Mouse (Mus musculus) midbrain, embryonic 13.5 days (tissue): Measurements from ENCODE around the gene Palld. TPM values are rescaled to one million over a fixed set of nuclear protein-coding genes. Genes with fewer than 3 reads are reported as not detected.

Experiments
- ATAC-seq: fragments of 200-750 bp; cut with Nextera tagmentation; 2 replicates; pipeline ENCODE4 v1.8.0; 2017; ENCODE audit warnings: mild to moderate bottlenecking, moderate TSS enrichment, moderate library complexity
- H3K27ac ChIP-seq: fragments of 300-500 bp; sonication (generic); 2 replicates; pipeline ENCODE4 v1.5.1; 2015; ENCODE audit warnings: inconsistent platforms, mild to moderate bottlenecking, moderate library complexity
- H3K27me3 ChIP-seq: fragments of 300-500 bp; sonication (generic); 2 replicates; pipeline ENCODE4 v1.6.1; 2015; ENCODE audit warnings: mild to moderate bottlenecking, inconsistent platforms
- H3K36me3 ChIP-seq: fragments of 300-500 bp; sonication (generic); 2 replicates; pipeline ENCODE4 v1.6.1; 2015; ENCODE audit warnings: mild to moderate bottlenecking, inconsistent platforms
- H3K4me1 ChIP-seq: fragments of 300-500 bp; sonication (generic); replicated peaks from 2 replicates; pipeline ENCODE4 v1.6.1; 2015; ENCODE audit warnings: inconsistent platforms
- H3K4me2 ChIP-seq: fragments of 300-500 bp; sonication (generic); replicated peaks from 2 replicates; pipeline ENCODE4 v1.6.1; 2015; ENCODE audit warnings: moderate library complexity, mild to moderate bottlenecking, inconsistent platforms
- H3K4me3 ChIP-seq: fragments of 300-500 bp; sonication (generic); replicated peaks from 2 replicates; pipeline ENCODE4 v1.5.1; 2015; ENCODE audit warnings: mild to moderate bottlenecking, inconsistent platforms
- H3K9ac ChIP-seq: fragments of 300-500 bp; sonication (generic); replicated peaks from 2 replicates; pipeline ENCODE4 v1.6.1; 2015; ENCODE audit warnings: mild to moderate bottlenecking, inconsistent platforms
- H3K9me3 ChIP-seq: fragments of 300-500 bp; sonication (generic); 2 replicates; pipeline ENCODE4 v1.6.1; 2016; ENCODE audit warnings: mild to moderate bottlenecking, inconsistent platforms
- WGBS: fragments of 180-500 bp; shearing (Covaris S2); methylation state at CpG from one replicate; pipeline ENCODE4 v1.1.7; 2015; 5-methylcytosine and 5-hydroxymethylcytosine counted together
- polyA plus RNA-seq: library from polyadenylated mRNA; unstranded; fragments of >200 nt; fragmentation: Nextera tagmentation; extraction: Ambion mirVana; gene quantifications from 2 replicates; pipeline ENCODE4 v1.2.1, GENCODE M21; 2015

The Palld gene
- 26.9 and 27.6 TPM in 2 replicates for polyA plus RNA-seq

DNA sequence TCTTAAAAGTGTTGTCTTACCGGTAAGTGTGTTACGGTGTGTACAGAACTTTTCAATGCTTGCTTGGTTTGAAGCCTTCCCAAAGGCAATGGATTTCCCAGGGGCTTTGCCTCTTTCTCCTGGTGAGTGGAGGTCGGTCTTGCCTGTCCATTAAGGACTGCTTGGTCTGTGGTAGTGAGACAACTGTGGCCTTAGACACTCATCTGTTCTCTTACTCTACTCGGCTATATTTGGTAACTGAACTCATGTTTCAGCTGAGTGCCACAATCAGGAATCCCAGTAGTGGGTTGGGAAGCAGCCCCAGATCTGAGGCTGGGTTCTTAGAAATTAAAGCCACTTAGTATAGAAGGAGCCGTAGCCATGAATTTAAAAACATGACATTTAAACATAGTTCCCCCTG, at the start of gene Palld:
TSS of gene Palld (minus strand) at position 170 of the 400 bp plus-strand sequence.
- Histone ChIP-seq H3K4me2 (no peak within 1 kb of the TSS), H3K9ac (no peak within 1 kb of the TSS), H3K4me1 (0 out of 2 replicates have a peak, but pooled peaks cover 6% of the 10 kb centered on the region), H3K27ac (no peak within 1 kb of the TSS), H3K4me3 (no peak within 1 kb of the TSS), H3K27me3 (no peaks in the 10 kb centered on the region), H3K36me3 (no peaks in the 10 kb centered on the region), H3K9me3 (no peaks in the 10 kb centered on the region)
- ATAC-seq, result no peak
- 91% methylated on average over 5 of the region's 5 CpGs for WGBS

DNA sequence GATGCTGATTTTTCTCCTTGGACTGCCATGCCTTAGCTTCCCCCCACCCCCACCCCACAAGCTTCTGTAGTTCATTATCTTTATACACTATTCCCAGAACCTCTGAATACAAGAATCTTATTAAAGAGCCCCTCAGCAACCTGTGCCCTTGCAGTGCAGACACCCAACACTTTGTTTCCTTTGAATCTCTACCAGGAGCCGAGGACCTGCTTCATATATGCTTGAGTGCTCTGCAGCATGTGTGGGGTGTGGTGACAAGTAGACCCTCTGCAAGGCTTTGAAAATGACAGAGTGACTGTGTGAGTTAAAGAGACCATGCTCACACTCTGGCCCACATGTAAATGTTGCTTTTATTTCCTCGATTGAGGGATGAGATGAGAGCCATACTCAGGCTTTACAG, 35.1 kb upstream of the Palld start:
- WGBS, result 74% methylated on average over 2 of the region's 2 CpGs
- no peak overlapping the region for H3K9ac ChIP-seq
- H3K9me3 ChIP-seq, result no peaks in the 10 kb centered on the region
- H3K4me3 ChIP-seq, result no peak overlapping the region
- H3K4me1 ChIP-seq, result no peaks in the 10 kb centered on the region
- ATAC-seq, result no peak
- H3K4me2 ChIP-seq, result no peak overlapping the region
- no peaks in the 10 kb centered on the region for H3K27me3 ChIP-seq
- H3K36me3 ChIP-seq, result no peaks in the 10 kb centered on the region
- H3K27ac ChIP-seq, result no peak overlapping the region

DNA sequence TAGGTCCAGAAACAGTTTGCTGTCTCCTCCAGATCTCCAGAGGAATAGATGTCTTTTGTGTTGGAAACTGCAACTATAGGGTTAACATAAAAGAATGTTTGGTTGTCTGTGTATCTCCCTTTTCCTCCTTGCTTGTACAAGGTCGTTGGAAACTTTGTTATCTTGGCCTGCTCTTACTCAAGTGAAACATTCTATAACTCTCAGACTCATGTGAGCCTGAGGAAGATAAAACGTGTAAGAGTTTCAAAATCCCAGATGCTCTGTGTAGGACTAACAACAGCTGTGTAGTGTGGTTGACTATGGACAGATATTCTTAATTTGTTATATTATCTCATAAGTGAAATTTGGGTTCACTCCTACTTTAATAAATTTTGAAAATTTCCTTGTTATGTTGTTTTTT, 30.8 kb upstream of the Palld start:
- Histone ChIP-seq H3K4me1 (peaks cover under 1% of the 10 kb centered on the region), H3K9me3 (no peaks in the 10 kb centered on the region), H3K36me3 (no peaks in the 10 kb centered on the region), H3K27me3 (no peaks in the 10 kb centered on the region), H3K4me3 (no peak overlapping the region), H3K9ac (no peak overlapping the region), H3K27ac (no peak overlapping the region), H3K4me2 (no peak overlapping the region)
- ATAC-seq, result no peak
- WGBS, result 44% methylated on average over 2 of the region's 2 CpGs

DNA sequence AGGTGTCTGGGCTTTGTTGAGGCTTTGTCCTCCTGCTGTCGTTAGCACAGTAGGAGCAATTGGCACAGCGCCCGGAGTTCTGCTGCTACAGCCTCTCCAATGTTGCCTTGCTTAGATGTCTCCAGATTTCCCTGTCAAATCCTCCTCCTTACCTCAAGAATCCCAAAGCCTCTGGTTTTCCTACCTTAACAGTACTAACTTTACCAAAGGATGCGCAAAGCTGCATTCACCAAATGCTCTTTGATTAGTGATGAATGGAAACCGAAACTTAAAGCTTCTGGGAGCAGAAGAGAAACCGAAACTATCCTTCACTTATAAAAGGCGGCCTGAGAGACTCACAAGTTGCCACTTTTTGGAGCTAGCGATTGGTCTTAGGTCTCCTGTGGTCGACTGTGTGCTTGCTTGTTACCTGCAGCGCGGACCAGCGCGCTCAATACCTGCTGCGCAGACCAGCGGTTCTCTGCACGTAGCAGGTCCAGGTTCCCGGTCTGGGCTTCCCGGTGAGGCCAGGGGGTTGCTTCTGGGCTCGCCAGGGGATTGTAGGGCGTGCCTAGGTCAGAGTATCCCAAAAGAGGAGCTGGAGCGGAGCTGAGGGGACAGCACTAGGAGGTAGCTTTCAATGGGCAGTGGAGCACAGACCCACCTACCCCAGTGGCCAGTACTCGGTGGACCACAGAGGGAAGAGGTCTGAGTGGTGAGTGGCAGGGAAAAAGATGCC, 25.4 kb upstream of the Palld start, which contains the start of gene Ddx60:
TSS of gene Ddx60 (plus strand) at position 311 of the 718 bp plus-strand sequence.
- Histone ChIP-seq H3K36me3 (no peaks in the 10 kb centered on the region), H3K9ac (peak within 1 kb of the TSS; percentile 57), H3K27ac (no peak within 1 kb of the TSS), H3K4me3 (peak within 1 kb of the TSS; percentile 44), H3K9me3 (no peaks in the 10 kb centered on the region), H3K27me3 (0 out of 2 replicates have a peak, but pooled peaks cover 3% of the 10 kb centered on the region), H3K4me2 (peak within 1 kb of the TSS; percentile 67), H3K4me1 (peaks cover 8% of the 10 kb centered on the region)
- 13% methylated on average over 22 of the region's 22 CpGs for WGBS
- ATAC-seq, result peak; percentile 65

DNA sequence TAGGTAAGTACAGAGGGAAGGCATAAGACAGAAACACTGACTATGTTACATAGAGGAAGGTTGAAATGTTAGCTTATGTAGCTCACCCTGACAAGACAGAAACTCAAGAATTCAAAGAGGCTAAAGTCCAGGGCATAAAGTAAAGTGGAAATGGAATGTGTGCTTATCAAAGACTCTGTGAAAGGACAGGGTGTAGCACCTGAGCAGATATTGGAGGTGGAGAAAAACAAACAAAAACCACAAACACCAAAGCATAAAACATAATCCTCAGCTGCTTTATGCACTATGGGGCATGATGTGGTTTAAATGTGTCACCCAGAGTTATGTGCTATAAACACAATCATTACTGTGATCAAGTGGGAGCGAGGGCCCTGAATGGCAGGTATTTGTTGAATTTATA, 22.0 kb upstream of the Palld start:
- no peak overlapping the region for H3K9ac ChIP-seq
- ATAC-seq, result no peak
- H3K4me3 ChIP-seq, result no peak overlapping the region
- H3K27me3 ChIP-seq, result 0 out of 2 replicates have a peak, but pooled peaks cover 3% of the 10 kb centered on the region
- no peaks in the 10 kb centered on the region for H3K36me3 ChIP-seq
- no peak overlapping the region for H3K4me2 ChIP-seq
- H3K9me3 ChIP-seq, result no peaks in the 10 kb centered on the region
- 95% methylated on average over 1 of the region's 1 CpGs for WGBS
- no peak overlapping the region for H3K27ac ChIP-seq
- H3K4me1 ChIP-seq, result peaks cover 8% of the 10 kb centered on the region

DNA sequence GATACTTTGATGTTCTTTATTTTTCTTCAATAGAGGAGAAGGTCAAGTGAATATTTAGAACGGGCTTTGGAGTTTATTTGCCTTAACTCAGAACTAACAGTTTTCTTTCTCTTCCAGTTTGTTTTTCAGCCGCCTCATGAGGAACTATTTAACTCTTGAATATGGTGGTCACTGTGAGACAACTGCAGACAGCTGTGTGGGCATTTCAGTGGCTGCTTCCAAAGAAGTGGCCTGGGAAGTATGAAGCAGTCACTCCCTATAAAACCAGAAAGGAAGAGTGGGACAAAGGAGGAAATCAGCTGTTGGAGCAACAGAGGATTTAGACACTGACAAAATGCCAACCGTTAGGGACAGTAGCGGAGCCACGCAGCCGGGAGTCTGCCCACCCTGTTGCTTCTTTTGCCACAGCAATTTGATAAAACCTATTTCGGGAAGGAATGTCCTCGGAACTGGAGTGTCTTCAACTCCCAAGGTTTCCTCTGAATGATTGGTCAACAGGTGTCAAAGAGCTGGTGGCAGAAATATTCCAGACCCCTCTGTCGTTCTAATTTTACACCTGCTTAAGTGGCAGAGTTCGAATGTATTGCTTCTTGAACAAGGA, 19.1 kb upstream of the Palld start:
- no peak for ATAC-seq
- WGBS, result 86% methylated on average over 10 of the region's 10 CpGs

DNA sequence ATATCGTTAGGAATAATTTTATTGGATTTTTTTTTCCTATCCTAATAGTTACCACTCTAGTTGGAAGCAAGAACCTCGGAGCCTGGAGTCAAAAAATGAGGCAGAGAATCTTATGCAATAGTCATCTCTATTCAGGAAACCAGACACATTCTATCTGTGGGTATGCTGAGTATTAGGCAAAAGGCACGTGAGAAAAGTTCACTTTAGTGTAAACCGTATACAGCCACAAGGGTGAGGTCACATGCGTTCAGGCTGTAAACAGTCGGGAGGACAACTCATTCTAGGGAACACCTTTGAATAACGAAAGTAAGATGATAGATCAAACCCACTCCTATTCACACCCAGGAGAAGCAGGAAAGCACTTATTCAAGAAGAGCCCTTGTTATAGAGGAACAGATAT, 17.9 kb upstream of the Palld start:
- Histone ChIP-seq H3K27me3 (no peaks in the 10 kb centered on the region), H3K4me1 (no peaks in the 10 kb centered on the region), H3K9ac (no peak overlapping the region), H3K4me2 (no peak overlapping the region), H3K9me3 (no peaks in the 10 kb centered on the region), H3K27ac (no peak overlapping the region), H3K4me3 (no peak overlapping the region), H3K36me3 (no peaks in the 10 kb centered on the region)
- 85% methylated on average over 7 of the region's 7 CpGs for WGBS
- ATAC-seq, result no peak

More for the DNA sequence above, 19.1 kb upstream of the Palld start:
- Histone ChIP-seq H3K9me3 (no peaks in the 10 kb centered on the region), H3K4me2 (no peak overlapping the region), H3K4me3 (no peak overlapping the region), H3K4me1 (no peaks in the 10 kb centered on the region), H3K36me3 (no peaks in the 10 kb centered on the region), H3K27me3 (0 out of 2 replicates have a peak, but pooled peaks cover 3% of the 10 kb centered on the region), H3K27ac (no peak overlapping the region), H3K9ac (no peak overlapping the region)

DNA sequence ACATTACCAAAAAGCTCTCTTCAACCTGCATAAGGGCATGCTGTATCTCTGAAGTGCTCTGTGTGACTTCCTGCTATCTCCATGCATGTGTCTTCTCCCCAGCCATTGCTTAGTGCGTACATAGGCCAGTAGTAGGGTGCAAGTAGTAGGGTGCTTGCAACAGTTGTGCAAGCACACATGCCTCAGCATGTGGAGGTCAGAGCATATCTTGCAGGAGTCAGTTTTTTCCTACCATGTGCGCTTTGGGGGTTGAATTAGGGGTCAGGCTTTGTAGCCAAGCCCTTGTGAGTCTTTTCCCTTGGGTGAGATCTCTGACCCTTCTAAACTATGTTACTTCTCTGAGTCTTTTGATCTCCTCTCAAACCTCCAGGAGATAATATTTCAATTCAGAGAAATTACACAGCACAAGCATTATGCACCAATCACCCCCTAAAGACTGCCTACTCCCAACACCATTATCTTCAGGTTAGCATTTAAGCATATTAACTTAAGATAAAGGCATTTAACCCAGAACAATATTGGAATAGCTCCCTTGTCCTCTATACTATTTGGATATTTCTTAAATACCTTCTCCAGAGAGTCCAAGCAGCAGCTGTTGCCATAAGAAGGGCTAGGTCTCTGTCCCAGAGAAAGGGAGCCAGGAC, 16.8 kb upstream of the Palld start:
- no peaks in the 10 kb centered on the region for H3K4me1 ChIP-seq
- H3K9ac ChIP-seq, result no peak overlapping the region
- no peaks in the 10 kb centered on the region for H3K36me3 ChIP-seq
- H3K4me3 ChIP-seq, result no peak overlapping the region
- no peak for ATAC-seq
- H3K4me2 ChIP-seq, result no peak overlapping the region
- no peaks in the 10 kb centered on the region for H3K27me3 ChIP-seq
- no peaks in the 10 kb centered on the region for H3K9me3 ChIP-seq
- H3K27ac ChIP-seq, result no peak overlapping the region
- WGBS, result 91% methylated on average over 2 of the region's 2 CpGs

DNA sequence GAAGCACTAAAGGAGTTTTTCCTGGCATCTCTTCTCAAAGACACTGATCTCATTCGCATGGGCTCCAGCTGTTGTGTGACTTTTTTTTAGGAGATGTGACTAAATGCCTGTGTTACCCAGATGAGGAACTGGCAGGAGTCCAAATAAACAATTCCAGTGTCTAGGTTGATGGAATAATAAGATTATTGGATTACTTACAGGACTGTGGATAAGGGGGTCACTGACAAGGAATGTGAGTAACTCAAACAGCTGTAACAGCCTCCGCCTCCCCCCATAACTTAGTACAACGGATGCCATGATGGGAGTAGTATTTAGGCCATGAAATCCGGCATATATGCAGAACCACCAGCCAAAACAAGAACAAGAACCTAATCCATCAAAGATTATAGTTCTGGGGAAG, 14.8 kb upstream of the Palld start:
- H3K27ac ChIP-seq, result no peak overlapping the region
- no peaks in the 10 kb centered on the region for H3K4me1 ChIP-seq
- no peak overlapping the region for H3K4me3 ChIP-seq
- H3K36me3 ChIP-seq, result no peaks in the 10 kb centered on the region
- no peak for ATAC-seq
- no peaks in the 10 kb centered on the region for H3K9me3 ChIP-seq
- no peak overlapping the region for H3K9ac ChIP-seq
- WGBS, result 87% methylated on average over 4 of the region's 4 CpGs
- H3K4me2 ChIP-seq, result no peak overlapping the region
- no peaks in the 10 kb centered on the region for H3K27me3 ChIP-seq

DNA sequence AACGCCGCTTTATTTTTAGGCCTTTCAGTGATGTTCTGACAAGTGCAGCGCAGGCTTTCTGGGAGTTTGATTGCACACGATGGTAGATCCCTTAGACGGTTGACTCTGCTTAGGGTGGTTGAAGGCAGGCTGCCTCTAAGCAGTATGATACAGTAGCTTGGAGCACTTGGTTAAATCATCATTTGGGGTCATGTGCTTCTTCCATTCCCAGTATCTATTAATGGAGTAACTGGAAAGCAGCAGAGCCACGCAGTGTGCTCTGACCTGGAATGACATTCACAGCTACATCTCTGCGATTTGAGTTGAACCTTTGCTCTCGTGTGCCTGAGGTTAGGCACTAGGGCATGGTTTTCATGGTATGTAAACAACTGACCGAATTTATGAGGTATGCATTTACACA, 11.5 kb upstream of the Palld start:
- ATAC-seq, result no peak
- H3K4me1 ChIP-seq, result no peaks in the 10 kb centered on the region
- 90% methylated on average over 9 of the region's 9 CpGs for WGBS
- H3K9ac ChIP-seq, result no peak overlapping the region
- no peak overlapping the region for H3K27ac ChIP-seq
- H3K4me3 ChIP-seq, result no peak overlapping the region
- no peaks in the 10 kb centered on the region for H3K9me3 ChIP-seq
- no peak overlapping the region for H3K4me2 ChIP-seq
- H3K27me3 ChIP-seq, result no peaks in the 10 kb centered on the region
- H3K36me3 ChIP-seq, result no peaks in the 10 kb centered on the region

DNA sequence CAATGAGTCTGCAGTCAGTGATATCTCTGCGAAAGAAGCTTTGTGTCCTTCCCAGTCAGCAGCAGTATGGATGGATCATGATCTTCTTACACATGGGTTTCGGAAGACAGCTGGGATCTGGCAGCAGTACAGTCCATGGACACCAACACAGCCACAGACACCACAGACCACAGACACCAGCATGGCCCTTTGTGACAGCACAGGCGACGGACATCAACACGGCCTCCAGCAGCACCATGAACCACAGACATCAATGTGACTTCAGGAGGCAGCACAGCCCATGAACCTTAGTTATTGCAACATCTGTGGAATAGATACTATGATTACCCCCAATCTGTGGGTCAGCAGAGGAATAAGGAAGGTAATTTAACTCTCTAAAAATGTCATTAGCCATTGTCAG, 10.3 kb upstream of the Palld start:
- no peak overlapping the region for H3K4me2 ChIP-seq
- no peaks in the 10 kb centered on the region for H3K4me1 ChIP-seq
- WGBS, result 91% methylated on average over 5 of the region's 5 CpGs
- H3K4me3 ChIP-seq, result no peak overlapping the region
- no peak overlapping the region for H3K27ac ChIP-seq
- H3K27me3 ChIP-seq, result no peaks in the 10 kb centered on the region
- ATAC-seq, result no peak
- no peaks in the 10 kb centered on the region for H3K9me3 ChIP-seq
- H3K9ac ChIP-seq, result no peak overlapping the region
- H3K36me3 ChIP-seq, result no peaks in the 10 kb centered on the region

DNA sequence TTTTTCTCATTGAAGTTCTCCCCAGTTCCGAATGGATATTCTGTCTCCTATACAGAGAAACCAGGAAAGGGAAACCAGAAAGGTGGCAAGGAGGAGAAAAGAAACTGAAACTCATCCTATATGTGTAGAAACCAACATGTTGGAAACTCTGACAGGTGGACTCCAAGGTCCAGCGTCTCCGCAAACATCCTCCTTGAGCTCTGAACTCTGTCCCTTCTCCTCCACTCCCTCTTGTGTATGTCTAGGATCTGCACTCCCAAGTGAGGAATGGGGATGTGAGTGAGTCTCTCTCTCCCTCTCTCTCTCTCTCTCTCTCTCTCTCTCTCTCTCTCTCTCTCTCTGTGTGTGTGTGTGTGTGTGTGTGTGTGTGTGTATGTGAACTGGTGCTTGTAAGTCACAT, 6.8 kb upstream of the Palld start:
- Histone ChIP-seq H3K9ac (no peak overlapping the region), H3K36me3 (no peaks in the 10 kb centered on the region), H3K27me3 (no peaks in the 10 kb centered on the region), H3K4me3 (no peak overlapping the region), H3K9me3 (no peaks in the 10 kb centered on the region), H3K4me2 (no peak overlapping the region), H3K4me1 (no peaks in the 10 kb centered on the region), H3K27ac (no peak overlapping the region)
- 86% methylated on average over 3 of the region's 3 CpGs for WGBS
- no peak for ATAC-seq
